Mouse (Mus musculus): Measurements from ENCODE around the gene Pxk. TPM values are rescaled to one million over a fixed set of nuclear protein-coding genes. Genes with fewer than 3 reads are reported as not detected.

Pxk gene
- total RNA-seq, 2 experiments from 2014 or later = 20.6 to 24.4 TPM

- no peak for DNase-seq
- intact Hi-C loops (cut with DNase I) = no loop called here
Observed at GRCm38 (mm10) chr14:8186278-8187045, 88.5 kb downstream of the Pxk start.

- no peak for DNase-seq
- intact Hi-C loops (cut with DNase I) = no loop called here
Observed at GRCm38 (mm10) chr14:8190556-8190955, 92.5 kb downstream of the Pxk start.

GRCm38 (mm10) chr14:8191331-8191965 lies 93.4 kb downstream of the Pxk start:
- no peak for DNase-seq
- intact Hi-C loops (cut with DNase I) = no loop called here

GRCm38 (mm10) chr14:8192727-8193126 lies 94.7 kb downstream of the Pxk start:
- intact Hi-C loops (cut with DNase I) = no loop called here
- DNase-seq = no peak

GRCm38 (mm10) chr14:8200769-8201168 lies 102.8 kb downstream of the Pxk start:
- intact Hi-C loops (cut with DNase I) = no loop called here

GRCm38 (mm10) chr14:8201715-8202114 lies 103.7 kb downstream of the Pxk start:
- intact Hi-C loops (cut with DNase I) = no loop called here
- no peak for DNase-seq

More at GRCm38 (mm10) chr14:8200769-8201168, 102.8 kb downstream of the Pxk start:
- DNase-seq = no peak

- no peak for DNase-seq
- intact Hi-C loops (cut with DNase I) = no loop called here
Observed at GRCm38 (mm10) chr14:8206179-8206910, 108.3 kb downstream of the Pxk start.

- no peak for DNase-seq
- intact Hi-C loops (cut with DNase I) = no loop called here
Observed at GRCm38 (mm10) chr14:8207105-8207504, 109.1 kb downstream of the Pxk start.

- intact Hi-C loops (cut with DNase I) = no loop called here
- DNase-seq = no peak
Observed at GRCm38 (mm10) chr14:8207543-8207942, 109.5 kb downstream of the Pxk start.

- no peak for DNase-seq
- intact Hi-C loops (cut with DNase I) = no loop called here
Observed at GRCm38 (mm10) chr14:8208876-8209275, 110.9 kb downstream of the Pxk start.

GRCm38 (mm10) chr14:8209896-8210295 lies 111.9 kb downstream of the Pxk start:
- no peak for DNase-seq
- intact Hi-C loops (cut with DNase I) = loop anchor here (5.0 kb wide), 1 partner anchor 113 kb away; the partner anchor contains the start of gene Pxk

- no peak for DNase-seq
- intact Hi-C loops (cut with DNase I) = loop anchor here (5.0 kb wide), 1 partner anchor 116 kb away; the partner anchor contains the start of gene Pxk
Observed at GRCm38 (mm10) chr14:8212996-8213395, 115.0 kb downstream of the Pxk start.

- intact Hi-C loops (cut with DNase I) = loop anchor here (2.0 to 5.0 kb wide), 2 partner anchors 41 to 117 kb away; partner anchors contain the start of genes Pdhb and Pxk
- peak; percentile 100 for DNase-seq
Observed at GRCm38 (mm10) chr14:8213803-8214224, 115.8 kb downstream of the Pxk start, which contains the start of gene Kctd6. Kctd6 (plus strand) TSS chr14:8214140.

Other genes with a start within 250 kb of the Pxk start
- gene Gm45521, start 140.9 kb upstream of the Pxk start, total RNA-seq (2021) = not detected
- under 1 TPM in 1 of 2 experiments, not detected in 1; 0.27 TPM for gene Dnase1l3, start 103.6 kb upstream of the Pxk start, total RNA-seq (2021)
- 1 to 10 TPM; 7.6 to 8.8 TPM for gene Abhd6, start 95.3 kb upstream of the Pxk start, total RNA-seq (2021)
- gene Rpp14, start 17.8 kb upstream of the Pxk start, total RNA-seq (2021) = 10 to 100 TPM; 25.5 to 28.5 TPM
- gene Pdhb, start 74.8 kb downstream of the Pxk start, total RNA-seq (2021) = 100 to 1,000 TPM; 886 to 904 TPM
- 10 to 100 TPM; 10.6 to 11.0 TPM for gene Kctd6, start 115.9 kb downstream of the Pxk start, total RNA-seq (2021)
- gene Acox2, start 161.1 kb downstream of the Pxk start, total RNA-seq (2021) = under 1 TPM in 1 of 2 experiments, not detected in 1; 0.48 TPM
- gene Fam107a, start 219.8 kb downstream of the Pxk start, total RNA-seq (2021) = 10 to 100 TPM; 14.3 to 15.0 TPM